Mouse (Mus musculus) kidney, adult 9 months (tissue): ENCODE data around the gene Siglece.
"Not testable (repeated sequence)": the region's sequence is repeated elsewhere in the genome, so short reads cannot be mapped to it uniquely, and the experiment has no call there.

Experiments
- DNase-seq: peaks from one replicate; pipeline ENCODE4 v3.0.0; 2022

Gene Siglece

GRCm38 (mm10) chr7:43660002-43660401 lies at the start of gene Siglece:
Gene Siglece, minus strand, starts transcription at chr7:43660161.
- DNase-seq, result no peak

- no peak for DNase-seq
These were observed 30.2 kb upstream of the Siglece start, which contains the start of gene Klk14 for GRCm38 (mm10) chr7:43690118-43690517. Gene Klk14, plus strand, starts transcription at chr7:43690418.

DNA sequence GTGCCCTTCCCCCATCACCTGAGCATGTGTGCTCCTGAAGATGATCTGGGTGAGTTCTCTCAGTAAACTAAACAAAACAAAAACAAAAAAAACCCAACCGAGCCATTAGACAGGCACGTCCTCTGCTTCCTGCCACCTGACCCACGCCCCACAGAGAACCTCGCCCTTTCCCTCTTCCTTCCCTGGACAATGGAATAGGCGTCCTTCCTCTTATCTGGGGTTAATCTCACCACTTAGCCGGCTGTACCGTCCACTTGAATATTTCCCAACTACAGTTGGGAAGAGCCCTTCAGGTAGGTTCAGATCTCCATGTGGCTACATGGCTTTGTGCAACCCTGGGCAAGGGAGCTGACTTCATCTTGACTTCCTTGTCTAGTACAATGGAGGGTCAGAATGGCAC lies 25.1 kb upstream of the Siglece start:
- DNase-seq, result no peak

GRCm38 (mm10) chr7:43682511-43682910 lies 22.6 kb upstream of the Siglece start:
- not testable (repeated sequence) for DNase-seq

- DNase-seq, result peak; percentile 53
These were observed 21.0 kb upstream of the Siglece start for GRCm38 (mm10) chr7:43680960-43681359.

- DNase-seq, result peak; percentile 49
These were observed 18.6 kb upstream of the Siglece start for GRCm38 (mm10) chr7:43678517-43678916.

DNA sequence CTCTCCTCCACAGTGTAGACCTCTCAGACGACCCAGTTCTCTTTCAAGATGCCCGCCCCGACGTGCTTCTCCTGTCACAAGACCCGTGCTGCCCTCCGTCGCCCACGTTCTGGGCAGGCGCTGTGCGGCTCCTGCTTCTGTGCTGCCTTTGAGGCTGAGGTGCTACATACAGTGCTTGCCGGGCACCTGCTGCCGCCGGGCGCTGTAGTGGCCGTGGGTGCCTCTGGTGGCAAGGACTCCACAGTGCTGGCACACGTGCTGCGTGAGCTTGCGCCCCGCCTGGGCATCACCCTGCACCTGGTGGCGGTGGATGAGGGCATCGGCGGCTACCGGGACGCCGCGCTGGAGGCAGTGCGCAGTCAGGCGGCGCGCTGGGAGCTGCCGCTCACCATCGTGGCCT lies 15.1 kb upstream of the Siglece start:
- DNase-seq, result no peak

DNA sequence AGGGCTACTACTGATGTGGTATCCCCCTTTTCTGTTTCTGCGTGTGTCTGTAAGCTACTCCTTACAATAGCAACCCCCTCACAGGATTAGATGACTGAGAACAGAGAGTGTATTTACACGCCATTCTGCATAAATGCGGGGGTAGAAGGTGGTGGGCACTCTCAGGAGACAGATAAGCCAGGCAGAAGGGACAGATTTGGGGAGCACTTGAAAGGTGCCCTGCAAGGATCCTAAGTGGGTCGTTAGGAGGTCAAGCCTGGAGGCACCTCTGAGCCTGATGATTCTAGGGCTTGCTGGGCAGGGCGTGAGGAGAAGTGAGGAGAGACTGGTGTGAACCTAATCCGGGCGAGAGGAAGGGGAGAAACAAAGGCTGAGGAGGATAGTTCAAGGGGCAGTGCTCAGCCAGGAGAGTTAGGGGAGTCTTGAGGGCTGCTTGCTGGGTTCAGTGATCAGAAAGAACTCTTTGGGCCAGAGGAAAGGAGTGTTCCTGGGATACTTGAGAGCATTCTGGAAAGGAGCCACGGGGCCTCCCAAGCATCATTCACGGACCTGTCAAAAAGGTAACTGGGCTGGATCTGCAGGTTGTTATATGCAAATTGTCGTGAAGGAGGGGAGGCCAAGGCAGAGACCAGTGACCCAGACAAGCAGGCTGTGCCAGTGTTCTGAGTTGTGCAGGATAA lies 12.8 kb upstream of the Siglece start:
- peak; percentile 33 for DNase-seq

DNA sequence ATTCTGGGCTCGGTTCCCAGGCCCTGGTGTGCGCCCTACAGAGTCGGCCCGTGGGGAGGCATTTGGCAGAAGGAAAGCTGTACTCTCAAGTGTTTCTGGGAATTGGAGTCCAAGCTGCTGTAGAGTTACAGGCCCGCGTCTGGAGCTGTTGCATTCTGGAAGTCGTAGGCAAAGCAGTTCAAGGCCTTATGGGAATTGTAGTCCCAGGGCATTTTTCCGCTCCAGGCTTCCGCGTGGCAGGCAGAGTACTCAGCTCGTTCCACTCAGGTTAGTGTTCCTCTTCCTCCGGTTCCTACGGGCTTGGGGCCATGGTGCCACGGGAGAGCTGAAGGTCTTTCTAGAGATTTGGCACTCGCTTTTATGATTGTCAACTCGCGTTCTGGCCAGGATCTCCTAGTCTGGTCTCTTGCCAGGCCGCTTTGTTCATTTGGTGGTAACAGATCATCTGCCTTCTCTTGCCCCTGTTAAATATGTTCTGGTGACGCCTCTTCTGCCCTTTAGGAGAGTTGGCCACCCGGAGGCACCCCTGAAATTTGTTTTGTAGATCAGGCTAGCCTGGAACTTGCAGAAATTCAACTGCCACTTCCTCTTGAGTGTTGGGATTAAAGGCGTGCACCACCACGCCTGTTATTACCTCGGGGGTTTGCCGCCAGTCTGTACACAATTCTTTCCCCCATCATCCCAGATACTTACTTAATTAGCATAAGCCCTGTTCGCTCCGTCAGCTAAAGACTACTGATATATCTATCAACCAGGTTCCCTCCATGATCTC lies 12.0 kb upstream of the Siglece start, which contains the start of gene Ctu1:
Ctu1 (plus strand) TSS at position 208 of the 772 bp plus-strand sequence.
- peak; percentile 98 for DNase-seq

DNA sequence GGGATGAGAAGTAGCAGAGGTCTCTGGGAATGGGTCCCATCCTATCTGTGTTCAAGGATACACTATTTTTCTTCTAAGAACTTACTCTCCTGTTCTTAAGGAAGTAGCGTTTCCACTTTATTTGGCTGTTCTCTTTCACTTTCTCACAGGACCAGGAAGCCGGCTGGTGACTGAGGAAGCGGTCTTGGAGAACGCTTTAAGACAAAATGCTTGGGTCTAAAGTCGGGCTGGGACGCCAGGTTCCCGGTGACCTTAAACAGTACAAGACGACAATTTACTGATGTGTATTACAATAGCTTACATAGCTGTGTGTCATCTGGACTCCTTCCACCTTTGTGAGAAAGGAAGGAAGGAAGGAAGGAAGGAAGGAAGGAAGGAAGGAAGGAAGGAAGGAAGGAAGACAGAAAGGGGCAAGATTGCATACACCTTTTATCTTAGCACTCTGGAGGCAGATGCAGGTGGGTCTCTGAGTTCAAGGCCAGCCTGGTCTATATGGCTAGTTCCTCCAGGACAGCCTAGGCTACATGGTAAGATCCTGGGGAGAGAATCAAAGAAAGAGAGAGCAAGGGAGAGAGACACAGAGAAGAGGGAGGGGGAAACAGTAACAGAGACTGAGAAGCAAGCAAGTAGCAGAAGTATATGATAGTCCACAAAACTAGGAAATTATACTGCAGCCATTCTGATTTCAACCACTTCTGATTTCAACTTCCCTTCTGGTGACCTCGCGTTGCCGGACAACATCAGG lies 11.3 kb upstream of the Siglece start:
- peak; percentile 26 for DNase-seq

GRCm38 (mm10) chr7:43668582-43668981 lies 8.6 kb upstream of the Siglece start:
- DNase-seq, result no peak

GRCm38 (mm10) chr7:43667221-43667620 lies 7.3 kb upstream of the Siglece start:
- not testable (repeated sequence) for DNase-seq

GRCm38 (mm10) chr7:43662804-43663203 lies 2.8 kb upstream of the Siglece start:
- DNase-seq, result no peak

GRCm38 (mm10) chr7:43656232-43656631 lies 3.7 kb downstream of the Siglece start:
- no peak for DNase-seq

- no peak for DNase-seq
These were observed 5.4 kb downstream of the Siglece start for GRCm38 (mm10) chr7:43654519-43654918.

DNA sequence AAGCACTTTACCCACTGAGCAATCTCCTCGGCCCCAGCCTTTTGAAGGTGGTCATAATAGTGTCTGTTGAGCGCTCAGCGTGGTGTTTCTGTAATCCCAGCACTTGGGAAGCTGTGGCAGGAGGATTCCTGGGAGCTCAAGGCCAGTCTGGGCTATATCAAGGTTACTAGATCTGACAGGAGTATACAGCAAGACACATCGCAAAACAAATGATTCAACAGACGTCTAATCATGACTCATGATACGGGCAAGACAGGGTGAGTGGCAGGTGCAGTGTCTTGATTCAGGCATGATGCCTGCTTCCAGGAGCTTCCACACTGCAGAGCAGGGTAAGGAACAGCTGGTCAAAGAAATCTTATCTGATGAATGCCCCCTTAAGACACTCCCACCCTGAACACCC lies 7.3 kb downstream of the Siglece start:
- DNase-seq, result no peak

DNA sequence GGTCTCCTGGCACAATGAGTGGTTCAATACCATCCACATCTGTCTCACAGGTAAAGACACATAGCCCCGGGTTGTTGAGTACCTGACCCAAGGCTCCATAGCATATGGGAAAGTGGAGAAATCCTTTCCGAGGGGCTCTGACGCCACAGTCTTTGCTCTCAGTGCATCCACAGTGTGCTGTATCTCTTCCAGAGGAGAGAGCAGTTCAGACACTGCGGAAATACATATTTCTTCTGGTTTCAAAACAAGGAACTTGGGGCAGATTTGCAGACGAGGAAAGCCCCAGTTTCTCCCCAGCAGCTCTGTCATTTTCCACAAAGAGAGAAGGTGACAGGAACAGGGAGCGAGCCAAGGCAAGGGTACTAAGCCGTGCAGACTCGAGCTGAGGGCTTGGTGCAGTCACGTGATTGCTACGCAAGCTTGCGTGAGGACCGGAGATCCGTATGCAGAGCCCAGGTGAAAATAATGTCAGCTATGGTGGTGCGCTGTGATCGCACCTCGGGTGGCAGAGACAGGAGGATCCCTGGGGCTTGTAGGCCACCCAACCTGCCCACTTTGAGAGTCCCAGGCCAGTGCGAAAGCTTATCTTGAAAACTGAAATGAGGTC lies 16.8 kb downstream of the Siglece start:
- DNase-seq, result no peak

DNA sequence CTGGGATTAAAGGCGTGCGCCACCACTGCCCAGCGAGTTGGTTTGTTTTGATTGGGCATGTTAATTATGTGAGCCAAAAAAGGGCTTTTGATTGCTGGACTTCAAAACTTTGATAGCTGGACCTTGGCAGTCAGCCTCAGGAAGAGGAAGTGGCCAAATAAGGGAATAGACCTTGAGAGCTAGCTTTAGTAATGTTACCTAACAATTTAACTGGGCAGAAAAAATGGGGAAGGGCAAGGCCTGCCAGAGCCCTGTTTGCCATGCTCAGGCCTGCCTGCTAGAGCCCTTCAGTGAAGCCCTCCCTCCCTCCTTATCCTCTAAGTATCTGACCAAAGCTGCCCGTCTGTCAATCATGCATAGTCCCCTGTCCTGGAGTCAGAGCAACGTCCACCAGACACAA lies 17.4 kb downstream of the Siglece start:
- peak; percentile 10 for DNase-seq

GRCm38 (mm10) chr7:43637118-43637517 lies 22.8 kb downstream of the Siglece start:
- no peak for DNase-seq

- DNase-seq, result no peak
These were observed 23.8 kb downstream of the Siglece start for GRCm38 (mm10) chr7:43636194-43636593.

DNA sequence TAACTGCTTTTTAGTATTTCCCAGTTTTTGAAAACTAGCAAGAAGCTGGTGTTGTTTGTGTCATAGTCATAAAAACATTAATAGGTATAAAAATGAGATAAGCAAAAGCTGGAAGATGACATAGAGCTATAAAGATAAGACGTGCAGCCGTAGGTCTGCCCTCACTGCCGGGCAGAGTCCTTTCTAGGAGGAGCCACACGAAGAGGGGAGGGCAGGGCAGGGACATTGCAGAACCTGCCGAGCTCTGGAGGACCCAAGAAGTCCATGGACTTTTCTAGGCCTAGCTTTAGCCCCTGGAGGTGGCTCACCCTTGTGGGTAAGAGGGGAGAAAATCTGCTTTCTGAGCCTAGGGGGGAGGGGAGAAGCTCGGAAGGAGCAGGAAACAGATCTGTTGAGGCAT lies 25.5 kb downstream of the Siglece start, which contains the start of gene Ceacam18:
Ceacam18 (plus strand) TSS at position 208 of the 400 bp plus-strand sequence.
- DNase-seq, result no peak

- DNase-seq, result no peak
These were observed 26.0 kb downstream of the Siglece start for GRCm38 (mm10) chr7:43633940-43634339.
